Mouse (Mus musculus): ENCODE results near the gene Plce1.

Plce1 gene

GRCm38 (mm10) chr19:38728842-38729241 is 247.9 kb downstream of the Plce1 start:
- DNase-seq (ENCODE audit: low spot score), result no peak

GRCm38 (mm10) chr19:38729264-38729663 is 248.4 kb downstream of the Plce1 start:
- no peak for DNase-seq (ENCODE audit: low spot score)

GRCm38 (mm10) chr19:38744546-38744945 is 263.6 kb downstream of the Plce1 start:
- DNase-seq (ENCODE audit: low spot score), result no peak

GRCm38 (mm10) chr19:38745810-38746491 is 265.0 kb downstream of the Plce1 start:
- no peak for DNase-seq (ENCODE audit: low spot score)

GRCm38 (mm10) chr19:38746492-38747014 is 265.6 kb downstream of the Plce1 start:
- no peak for DNase-seq (ENCODE audit: low spot score)

GRCm38 (mm10) chr19:38750192-38750591 is 269.3 kb downstream of the Plce1 start:
- no peak for DNase-seq (ENCODE audit: low spot score)

GRCm38 (mm10) chr19:38757161-38757560 is 276.3 kb downstream of the Plce1 start:
- DNase-seq (ENCODE audit: low spot score), result no peak

GRCm38 (mm10) chr19:38758056-38758455 is 277.1 kb downstream of the Plce1 start:
- DNase-seq (ENCODE audit: low spot score), result no peak

- DNase-seq (ENCODE audit: low spot score), result no peak
Measured at GRCm38 (mm10) chr19:38758685-38759472, 278.0 kb downstream of the Plce1 start.

GRCm38 (mm10) chr19:38760441-38760840 is 279.5 kb downstream of the Plce1 start:
- no peak for DNase-seq (ENCODE audit: low spot score)

GRCm38 (mm10) chr19:38766306-38766705 is 285.4 kb downstream of the Plce1 start:
- DNase-seq (ENCODE audit: low spot score), result no peak

- DNase-seq (ENCODE audit: low spot score), result peak; percentile 63
Measured at GRCm38 (mm10) chr19:38775548-38775947, 294.6 kb downstream of the Plce1 start.

- peak; percentile 70 for DNase-seq (ENCODE audit: low spot score)
Measured at GRCm38 (mm10) chr19:38778805-38779204, 297.9 kb downstream of the Plce1 start.

GRCm38 (mm10) chr19:38783542-38783941 is 302.6 kb downstream of the Plce1 start:
- DNase-seq (ENCODE audit: low spot score), result no peak

- DNase-seq (ENCODE audit: low spot score), result no peak
Measured at GRCm38 (mm10) chr19:38787756-38788155, 306.8 kb downstream of the Plce1 start.

- no peak for DNase-seq (ENCODE audit: low spot score)
Measured at GRCm38 (mm10) chr19:38793563-38794045, 312.7 kb downstream of the Plce1 start.

GRCm38 (mm10) chr19:38796546-38796945 is 315.6 kb downstream of the Plce1 start:
- no peak for DNase-seq (ENCODE audit: low spot score)

- peak; percentile 75 for DNase-seq (ENCODE audit: low spot score)
Measured at GRCm38 (mm10) chr19:38798291-38798690, 317.4 kb downstream of the Plce1 start.

- DNase-seq (ENCODE audit: low spot score), result no peak
Measured at GRCm38 (mm10) chr19:38798801-38799200, 317.9 kb downstream of the Plce1 start.

GRCm38 (mm10) chr19:38818191-38818590 is 337.3 kb downstream of the Plce1 start:
- DNase-seq (ENCODE audit: low spot score), result no peak

- DNase-seq (ENCODE audit: low spot score), result peak; percentile 93
Measured at GRCm38 (mm10) chr19:38818766-38819426, 338.0 kb downstream of the Plce1 start, which contains the start of gene Noc3l. Noc3l (minus strand) TSS chr19:38819237.

- DNase-seq (ENCODE audit: low spot score), result no peak
Measured at GRCm38 (mm10) chr19:38819427-38819802, 338.5 kb downstream of the Plce1 start.
